Mouse (Mus musculus) heart, embryonic 10.5 days (tissue): ENCODE measurements around the gene Mrrf. TPM values are rescaled to one million over a fixed set of nuclear protein-coding genes. Genes with fewer than 3 reads are reported as not detected.

Experiments
- DNase-seq: peaks from one replicate; pipeline ENCODE4 v3.0.0-alpha.2; 2017; ENCODE audit warnings: low spot score
- H3K27ac ChIP-seq: fragments of 300-500 bp; sonication (generic); 2 replicates; pipeline ENCODE4 v1.5.1; 2016; ENCODE audit warnings: mild to moderate bottlenecking
- H3K27me3 ChIP-seq: fragments of 300-500 bp; sonication (generic); 2 replicates; pipeline ENCODE4 v1.6.1; 2016; ENCODE audit warnings: mild to moderate bottlenecking; ENCODE audit not compliant: poor library complexity, insufficient read depth, severe bottlenecking
- H3K36me3 ChIP-seq: fragments of 300-500 bp; sonication (generic); 2 replicates; pipeline ENCODE4 v1.6.1; 2016; ENCODE audit warnings: mild to moderate bottlenecking, moderate library complexity
- H3K4me1 ChIP-seq: fragments of 300-500 bp; sonication (generic); 2 replicates; pipeline ENCODE4 v1.6.1; 2016; ENCODE audit warnings: mild to moderate bottlenecking
- H3K4me3 ChIP-seq: fragments of 300-500 bp; sonication (generic); 2 replicates; pipeline ENCODE4 v1.5.1; 2016; ENCODE audit warnings: mild to moderate bottlenecking, moderate library complexity
- H3K9me3 ChIP-seq: fragments of 300-500 bp; sonication (generic); 2 replicates; pipeline ENCODE4 v1.6.1; 2016; ENCODE audit warnings: mild to moderate bottlenecking, moderate library complexity
- WGBS: fragments of 180-500 bp; shearing (Covaris S2); methylation state at CpG from one replicate; pipeline ENCODE4 v1.1.7; 2016; 5-methylcytosine and 5-hydroxymethylcytosine counted together
- polyA plus RNA-seq: library from polyadenylated mRNA; unstranded; fragments of >200 nt; fragmentation: Nextera tagmentation; extraction: Ambion mirVana; gene quantifications from 2 replicates; pipeline ENCODE4 v1.2.1, GENCODE M21; 2016

Gene Mrrf
- 29.9 and 35.0 TPM in 2 replicates for polyA plus RNA-seq

DNA sequence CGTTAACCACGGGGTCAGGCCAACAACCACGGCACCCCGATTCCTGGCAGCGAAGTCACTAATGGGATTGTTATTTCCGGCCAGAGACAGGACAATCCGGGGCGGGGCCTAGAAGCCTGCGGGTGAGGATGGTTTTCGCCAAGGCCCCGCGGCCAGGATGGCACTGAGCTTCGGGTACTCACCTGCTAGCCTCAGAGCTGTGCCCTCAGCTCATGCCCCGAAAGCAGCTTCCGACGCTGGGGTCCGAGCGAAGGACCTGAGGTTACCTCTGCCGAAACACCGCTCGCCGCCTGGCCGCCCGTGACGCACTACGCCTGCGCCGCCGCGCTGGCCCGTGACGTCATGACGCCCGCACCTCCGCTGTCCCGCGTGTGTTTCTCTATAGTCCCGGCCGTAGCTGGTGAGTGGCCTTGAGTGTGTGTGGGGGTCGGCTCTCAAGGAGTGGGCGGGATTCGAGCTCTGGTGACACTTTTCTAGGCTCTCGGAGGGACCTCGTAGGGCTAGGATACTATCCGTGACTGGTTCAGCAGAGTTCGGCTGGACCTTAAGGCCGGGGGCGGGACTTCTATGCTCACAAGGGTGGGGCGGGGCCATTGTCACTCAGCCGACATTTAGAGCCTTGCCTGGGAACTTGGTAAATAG, at the start of gene Mrrf, which contains the start of gene Rbm18:
Gene Mrrf, plus strand, starts transcription at position 90 of the 642 bp plus-strand sequence.
Gene Rbm18, minus strand, starts transcription at position 474 of the 642 bp plus-strand sequence.
- H3K9me3 ChIP-seq = no peaks in the 10 kb centered on the region
- WGBS = under 1% methylated on average over 50 of the region's 50 CpGs
- peaks cover 38% of the 10 kb centered on the region for H3K36me3 ChIP-seq
- peak; percentile 94 for DNase-seq
- no peaks in the 10 kb centered on the region for H3K27me3 ChIP-seq
- peak within 1 kb of the TSS; percentile 94 for H3K27ac ChIP-seq
- peaks cover 18% of the 10 kb centered on the region for H3K4me1 ChIP-seq
- peak within 1 kb of the TSS; percentile 73 for H3K4me3 ChIP-seq

GRCm38 (mm10) chr2:36089190-36089589, 47.0 kb upstream of the Mrrf start:
- DNase-seq = no peak
- Histone ChIP-seq H3K9me3 (no peaks in the 10 kb centered on the region), H3K27me3 (peaks cover 97% of the 10 kb centered on the region), H3K36me3 (no peaks in the 10 kb centered on the region), H3K27ac (no peak overlapping the region), H3K4me3 (no peak overlapping the region), H3K4me1 (peaks cover 20% of the 10 kb centered on the region)
- 69% methylated on average over 3 of the region's 3 CpGs for WGBS

- Histone ChIP-seq H3K9me3 (no peaks in the 10 kb centered on the region), H3K4me1 (peaks cover 21% of the 10 kb centered on the region), H3K27ac (no peak overlapping the region), H3K4me3 (peak overlapping the region; percentile 67), H3K27me3 (peaks cover 100% of the 10 kb centered on the region), H3K36me3 (no peaks in the 10 kb centered on the region)
- under 1% methylated on average over 70 of the region's 70 CpGs for WGBS
- DNase-seq = peak; percentile 93
Observed at GRCm38 (mm10) chr2:36090853-36091741, 45.1 kb upstream of the Mrrf start.

GRCm38 (mm10) chr2:36092748-36093147, 43.4 kb upstream of the Mrrf start:
- 12% methylated on average over 4 of the region's 4 CpGs for WGBS
- no peaks in the 10 kb centered on the region for H3K36me3 ChIP-seq
- peaks cover 100% of the 10 kb centered on the region for H3K27me3 ChIP-seq
- no peak overlapping the region for H3K4me3 ChIP-seq
- DNase-seq = no peak
- H3K27ac ChIP-seq = no peak overlapping the region
- peaks cover 21% of the 10 kb centered on the region for H3K4me1 ChIP-seq
- H3K9me3 ChIP-seq = no peaks in the 10 kb centered on the region

DNA sequence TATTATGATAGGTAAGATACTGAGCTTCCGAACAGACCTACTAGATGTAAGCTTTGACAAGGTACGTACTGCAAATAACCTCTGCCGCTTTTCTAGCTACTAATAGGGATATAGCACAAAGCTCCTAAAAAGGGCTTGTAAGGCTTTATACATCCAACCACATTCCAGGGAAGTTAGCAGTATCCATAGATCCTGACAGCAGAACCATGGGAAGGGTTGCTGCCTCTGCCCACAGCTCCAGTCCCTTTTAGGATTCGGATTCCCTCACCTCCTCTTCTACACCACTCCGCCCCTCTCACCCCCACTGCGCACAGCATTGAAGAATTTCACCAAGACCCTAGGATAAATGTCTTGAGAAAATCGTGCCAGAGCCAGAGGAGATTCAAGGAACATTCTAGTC, 42.9 kb upstream of the Mrrf start:
- WGBS = 14% methylated on average over 7 of the region's 7 CpGs
- Histone ChIP-seq H3K4me3 (no peak overlapping the region), H3K27me3 (peaks cover 100% of the 10 kb centered on the region), H3K27ac (no peak overlapping the region), H3K36me3 (no peaks in the 10 kb centered on the region), H3K9me3 (no peaks in the 10 kb centered on the region), H3K4me1 (peaks cover 21% of the 10 kb centered on the region)
- DNase-seq = no peak

GRCm38 (mm10) chr2:36093914-36094475, 42.2 kb upstream of the Mrrf start:
- no peak for DNase-seq
- H3K9me3 ChIP-seq = no peaks in the 10 kb centered on the region
- 4% methylated on average over 31 of the region's 31 CpGs for WGBS
- peaks cover 21% of the 10 kb centered on the region for H3K4me1 ChIP-seq
- H3K27me3 ChIP-seq = peaks cover 100% of the 10 kb centered on the region
- H3K4me3 ChIP-seq = no peak overlapping the region
- H3K27ac ChIP-seq = no peak overlapping the region
- H3K36me3 ChIP-seq = no peaks in the 10 kb centered on the region

DNA sequence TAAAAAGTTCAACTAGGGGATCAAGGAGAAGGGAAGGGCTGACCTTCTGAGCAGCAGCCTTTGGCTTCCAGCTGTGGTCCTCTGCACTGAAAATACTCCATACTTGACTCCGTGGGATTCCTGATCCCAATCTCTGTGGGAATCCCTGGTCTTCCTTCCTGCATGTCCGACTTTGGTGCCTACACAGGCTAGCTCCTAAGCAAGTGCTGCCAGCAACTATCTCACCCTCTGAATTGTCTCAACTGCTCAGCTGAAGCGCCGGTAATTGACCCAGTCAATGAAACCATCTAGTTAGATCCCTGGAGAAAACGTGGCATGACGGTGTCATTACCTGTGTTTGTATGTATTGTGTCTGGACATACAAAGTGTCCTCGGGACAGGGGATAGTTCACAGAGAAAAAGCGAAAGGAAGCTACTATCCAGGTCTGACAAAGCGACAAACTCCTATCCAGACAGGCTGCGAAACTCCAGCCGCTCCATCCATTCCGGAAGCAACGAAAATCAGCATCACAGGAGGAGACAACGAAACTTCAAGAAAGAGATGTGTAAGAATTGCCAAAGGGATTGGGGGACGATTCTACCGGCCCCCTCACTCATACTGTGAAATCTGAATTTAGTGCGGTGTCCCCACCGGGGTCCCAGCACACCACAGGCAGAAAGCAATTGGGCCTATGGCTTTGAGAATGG, 38.9 kb upstream of the Mrrf start:
- H3K4me3 ChIP-seq = no peak overlapping the region
- no peaks in the 10 kb centered on the region for H3K36me3 ChIP-seq
- H3K9me3 ChIP-seq = no peaks in the 10 kb centered on the region
- DNase-seq = no peak
- 5% methylated on average over 18 of the region's 18 CpGs for WGBS
- H3K4me1 ChIP-seq = peaks cover 13% of the 10 kb centered on the region
- H3K27ac ChIP-seq = no peak overlapping the region
- H3K27me3 ChIP-seq = peaks cover 100% of the 10 kb centered on the region

DNA sequence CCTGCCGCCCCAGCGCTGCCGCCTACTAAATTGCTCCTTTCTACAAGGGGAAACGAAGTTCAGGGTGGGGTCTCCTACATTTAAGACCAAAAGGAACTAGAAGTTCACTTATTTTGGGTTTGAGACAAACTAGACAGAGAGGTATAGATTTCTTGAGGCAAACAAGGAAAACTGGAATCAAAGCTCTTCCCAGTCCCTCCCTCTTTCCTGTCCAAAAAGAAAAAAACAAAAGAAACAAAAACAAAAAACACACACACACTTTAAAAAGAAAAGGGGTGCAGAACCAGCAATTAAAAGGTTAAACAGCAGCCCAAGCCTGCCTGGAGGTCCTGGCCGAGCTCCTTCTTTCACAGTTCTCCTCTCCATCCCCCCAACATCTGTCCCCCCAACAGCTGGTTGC, 38.2 kb upstream of the Mrrf start:
- DNase-seq = no peak
- no peak overlapping the region for H3K27ac ChIP-seq
- no peaks in the 10 kb centered on the region for H3K9me3 ChIP-seq
- H3K36me3 ChIP-seq = no peaks in the 10 kb centered on the region
- 4% methylated on average over 5 of the region's 5 CpGs for WGBS
- peaks cover 20% of the 10 kb centered on the region for H3K4me1 ChIP-seq
- H3K27me3 ChIP-seq = peaks cover 100% of the 10 kb centered on the region
- H3K4me3 ChIP-seq = no peak overlapping the region

- Histone ChIP-seq H3K27ac (no peak overlapping the region), H3K4me1 (peaks cover 28% of the 10 kb centered on the region), H3K4me3 (no peak overlapping the region), H3K9me3 (no peaks in the 10 kb centered on the region), H3K27me3 (peaks cover 100% of the 10 kb centered on the region), H3K36me3 (no peaks in the 10 kb centered on the region)
- 7% methylated on average over 6 of the region's 6 CpGs for WGBS
- no peak for DNase-seq
Observed at GRCm38 (mm10) chr2:36099739-36100138, 36.5 kb upstream of the Mrrf start.

- Histone ChIP-seq H3K27me3 (peaks cover 100% of the 10 kb centered on the region), H3K27ac (no peak overlapping the region), H3K9me3 (no peaks in the 10 kb centered on the region), H3K36me3 (no peaks in the 10 kb centered on the region), H3K4me1 (peaks cover 39% of the 10 kb centered on the region), H3K4me3 (peak overlapping the region; percentile 63)
- no peak for DNase-seq
- 4% methylated on average over 28 of the region's 28 CpGs for WGBS
Observed at GRCm38 (mm10) chr2:36101866-36102558, 34.2 kb upstream of the Mrrf start.

GRCm38 (mm10) chr2:36102559-36102946, 33.6 kb upstream of the Mrrf start:
- Histone ChIP-seq H3K4me3 (peak overlapping the region; percentile 63), H3K27ac (no peak overlapping the region), H3K4me1 (peaks cover 39% of the 10 kb centered on the region), H3K36me3 (no peaks in the 10 kb centered on the region), H3K27me3 (peaks cover 100% of the 10 kb centered on the region), H3K9me3 (no peaks in the 10 kb centered on the region)
- DNase-seq = no peak
- WGBS = 1% methylated on average over 21 of the region's 21 CpGs

DNA sequence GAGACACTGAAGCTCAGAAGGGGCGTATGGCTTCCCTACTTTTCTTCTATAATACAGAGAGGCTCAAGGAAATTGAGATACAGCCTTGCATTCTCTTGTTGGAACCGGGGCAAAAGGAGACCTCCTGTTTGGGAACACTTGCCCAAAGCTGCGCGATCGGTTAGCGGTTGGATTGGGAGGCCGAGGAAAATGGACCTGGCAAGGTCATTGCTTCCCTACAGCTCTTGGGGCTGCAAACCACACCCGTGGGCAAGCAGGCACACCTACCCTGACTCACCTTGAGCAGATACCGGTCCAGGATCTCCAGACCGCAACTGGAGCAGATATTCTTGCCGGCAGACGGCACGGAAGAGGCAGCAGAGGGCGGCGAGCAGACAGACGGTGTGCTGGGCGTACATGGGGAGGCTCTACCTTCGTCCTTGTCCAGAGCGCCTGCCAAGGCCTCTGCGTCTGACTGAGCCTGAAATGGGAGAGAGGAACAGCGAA, 33.1 kb upstream of the Mrrf start:
- Histone ChIP-seq H3K36me3 (no peaks in the 10 kb centered on the region), H3K27me3 (peaks cover 100% of the 10 kb centered on the region), H3K27ac (no peak overlapping the region), H3K9me3 (no peaks in the 10 kb centered on the region), H3K4me1 (peaks cover 39% of the 10 kb centered on the region), H3K4me3 (peak overlapping the region; percentile 63)
- 2% methylated on average over 21 of the region's 21 CpGs for WGBS
- no peak for DNase-seq
